Mouse (Mus musculus) intestine, postnatal 0 days (tissue): ENCODE data around the gene Get4. TPM values are rescaled to one million over a fixed set of nuclear protein-coding genes. Genes with fewer than 3 reads are reported as not detected.

Source experiments
- ATAC-seq: fragments of 200-750 bp; cut with Nextera tagmentation; 2 replicates; pipeline ENCODE4 v1.8.0; 2017; ENCODE audit warnings: mild to moderate bottlenecking, moderate TSS enrichment, moderate library complexity
- H3K27ac ChIP-seq: fragments of 300-500 bp; sonication (generic); 2 replicates; pipeline ENCODE4 v1.5.1; 2014; ENCODE audit warnings: mild to moderate bottlenecking, low read depth, low read length, moderate library complexity
- H3K27me3 ChIP-seq: fragments of 300-500 bp; sonication (generic); replicated peaks from 2 replicates; pipeline ENCODE4 v1.6.1; 2014; ENCODE audit warnings: low read length, mixed read lengths; ENCODE audit not compliant: control insufficient read depth, insufficient read depth
- H3K36me3 ChIP-seq: fragments of 300-500 bp; sonication (generic); 2 replicates; pipeline ENCODE4 v1.6.1; 2014; ENCODE audit warnings: mild to moderate bottlenecking, moderate library complexity; ENCODE audit not compliant: control insufficient read depth, insufficient read depth
- H3K4me1 ChIP-seq: fragments of 300-500 bp; sonication (generic); replicated peaks from 2 replicates; pipeline ENCODE4 v1.6.1; 2014; ENCODE audit warnings: antibody characterized with exemption, low read length, mixed read lengths; ENCODE audit not compliant: control insufficient read depth, insufficient read depth
- H3K4me2 ChIP-seq: fragments of 300-500 bp; sonication (generic); replicated peaks from 2 replicates; pipeline ENCODE4 v1.6.1; 2014; ENCODE audit warnings: low read depth, mild to moderate bottlenecking, moderate library complexity
- H3K4me3 ChIP-seq: fragments of 300-500 bp; sonication (generic); 2 replicates; pipeline ENCODE4 v1.5.1; 2014; ENCODE audit warnings: low read depth, low read length
- H3K9ac ChIP-seq: fragments of 300-500 bp; sonication (generic); 2 replicates; pipeline ENCODE4 v1.6.1; 2014; ENCODE audit warnings: mild to moderate bottlenecking, low read depth, low read length
- H3K9me3 ChIP-seq: fragments of 300-500 bp; sonication (generic); 2 replicates; pipeline ENCODE4 v1.6.1; 2016; ENCODE audit warnings: mixed run types; ENCODE audit not compliant: control insufficient read depth
- CTCF ChIP-seq: sonication (generic); IDR thresholded peaks from 2 replicates; pipeline ENCODE4 v1.5.1; 2016; ENCODE audit warnings: low read depth, mild to moderate bottlenecking, control low read depth, antibody characterized with exemption, moderate library complexity
- WGBS: fragments of 180-500 bp; shearing (Covaris S2); extraction: QIAGEN DNeasy Blood & Tissue Kit; methylation state at CpG from one replicate; pipeline ENCODE4 v1.1.7; 2014; 5-methylcytosine and 5-hydroxymethylcytosine counted together
- polyA plus RNA-seq: library from polyadenylated mRNA; unstranded; fragments of >200 nt; fragmentation: Nextera tagmentation; extraction: Ambion mirVana; gene quantifications from 2 replicates; pipeline ENCODE4 v1.2.1, GENCODE M21; 2015

Gene Get4
- polyA plus RNA-seq, 1 experiment from 2014 or later = 129 TPM

DNA sequence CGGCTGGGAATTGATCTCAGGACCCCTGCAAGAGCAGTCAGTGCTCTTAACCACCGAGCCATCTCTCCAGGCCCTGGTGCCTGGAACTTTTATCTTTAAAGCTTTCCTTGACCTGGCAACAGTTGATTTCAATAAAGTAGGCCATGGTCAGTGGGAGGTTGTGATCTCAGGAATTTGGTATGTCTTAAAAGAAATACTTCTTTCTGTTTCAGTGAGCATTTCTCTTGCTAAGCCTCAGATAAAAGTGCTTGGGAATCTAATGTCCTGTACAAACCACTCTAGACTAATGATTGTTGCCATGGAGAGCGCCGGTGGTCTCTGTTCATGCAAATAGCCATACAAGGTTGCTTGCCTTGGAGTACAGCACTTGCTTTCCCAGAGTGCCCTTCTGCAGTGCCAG, 5.7 kb downstream of the Get4 start:
- no peak for TF ChIP-seq CTCF
- Histone ChIP-seq H3K27me3 (no peaks in the 10 kb centered on the region), H3K36me3 (peaks cover 36% of the 10 kb centered on the region), H3K27ac (no peak overlapping the region), H3K4me1 (peaks cover 9% of the 10 kb centered on the region; the same call in 1 of the 2 replicates), H3K4me2 (no peak overlapping the region), H3K9ac (no peak overlapping the region), H3K9me3 (no peaks in the 10 kb centered on the region), H3K4me3 (no peak overlapping the region)
- ATAC-seq = no peak
- WGBS = 82% methylated on average over 4 of the region's 4 CpGs

DNA sequence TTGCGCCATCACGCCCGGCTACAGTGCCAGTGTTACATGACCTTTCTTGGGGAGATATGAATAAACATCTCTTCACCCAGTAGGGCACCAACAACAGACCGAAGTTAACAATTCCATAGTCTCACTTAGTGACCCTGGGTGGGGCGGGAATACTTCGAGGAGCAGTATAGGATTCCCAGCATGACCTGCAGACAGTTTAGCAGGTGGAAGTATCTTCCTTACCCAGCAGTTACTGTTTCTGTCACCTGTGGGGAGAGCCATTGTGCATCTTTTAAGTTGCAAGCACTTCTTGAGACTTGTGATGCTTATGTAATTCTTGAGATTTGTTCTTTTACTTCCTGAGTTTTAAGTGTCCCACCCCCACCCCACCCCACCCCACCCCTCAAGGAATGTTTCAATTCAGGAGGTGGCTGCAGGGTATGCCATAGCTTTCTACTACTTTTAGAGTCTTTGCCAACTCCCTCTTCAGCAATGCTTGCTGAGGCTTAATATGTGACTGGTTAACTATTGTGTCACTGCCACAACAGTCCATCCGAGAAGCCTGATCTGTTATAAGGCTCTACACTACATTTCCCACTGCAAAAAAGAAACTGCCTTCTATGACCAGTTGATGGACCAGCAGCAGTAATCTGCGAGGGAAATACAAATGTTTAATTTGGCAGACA, 6.4 kb downstream of the Get4 start:
- 66% methylated on average over 8 of the region's 8 CpGs for WGBS
- no peak for ATAC-seq
- no peak overlapping the region for H3K9ac ChIP-seq
- H3K27me3 ChIP-seq = no peaks in the 10 kb centered on the region
- no peak overlapping the region for H3K4me3 ChIP-seq
- H3K4me1 ChIP-seq = peaks cover 6% of the 10 kb centered on the region; the same call in 1 of the 2 replicates
- H3K9me3 ChIP-seq = no peaks in the 10 kb centered on the region
- no peak overlapping the region for H3K4me2 ChIP-seq
- no peak for TF ChIP-seq CTCF
- H3K36me3 ChIP-seq = peaks cover 43% of the 10 kb centered on the region
- H3K27ac ChIP-seq = no peak overlapping the region

DNA sequence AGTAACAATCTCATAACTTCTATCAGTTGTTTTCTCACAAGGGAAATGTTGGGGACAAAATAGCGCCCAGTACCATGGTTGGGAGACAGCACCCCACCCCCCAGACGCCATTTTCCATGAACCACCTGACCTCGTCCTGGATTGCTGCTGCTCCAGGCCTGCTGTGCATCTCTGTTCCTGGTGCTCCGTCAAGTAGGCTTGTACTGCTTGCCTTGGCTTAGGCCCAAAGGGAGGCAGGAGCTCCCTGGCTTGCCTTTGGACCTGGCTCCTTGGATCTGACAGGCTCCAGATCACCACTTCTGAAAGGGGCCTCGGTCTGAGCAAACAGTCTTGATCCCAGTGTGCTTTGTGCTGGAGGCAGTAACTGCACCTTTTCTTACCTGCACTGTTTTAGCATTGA, 7.7 kb downstream of the Get4 start:
- no peak overlapping the region for H3K4me2 ChIP-seq

DNA sequence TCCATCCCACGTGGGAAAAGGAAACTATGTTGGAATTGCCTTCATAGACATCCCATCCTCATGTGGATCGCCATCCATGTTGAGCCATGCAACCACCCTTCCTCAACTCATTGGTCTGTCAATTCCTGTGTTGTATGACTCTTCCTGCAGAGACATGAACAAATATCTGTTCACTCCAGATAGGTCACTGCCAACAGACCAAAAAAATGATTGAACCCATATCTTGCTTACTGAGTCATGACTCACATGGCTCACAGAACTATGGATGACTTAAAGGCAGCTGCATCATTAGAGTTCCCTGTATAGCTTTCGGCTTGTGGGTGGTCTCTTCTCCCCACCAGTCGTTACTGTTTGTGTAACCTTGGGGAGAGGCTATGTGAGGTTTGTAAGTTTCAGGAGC, 9.3 kb downstream of the Get4 start:
- no peaks in the 10 kb centered on the region for H3K27me3 ChIP-seq
- peaks cover 66% of the 10 kb centered on the region for H3K36me3 ChIP-seq
- H3K27ac ChIP-seq = no peak overlapping the region
- TF ChIP-seq CTCF = no peak
- no peaks in the 10 kb centered on the region for H3K9me3 ChIP-seq
- WGBS = 88% methylated on average over 4 of the region's 4 CpGs
- H3K4me2 ChIP-seq = no peak overlapping the region
- H3K4me3 ChIP-seq = no peak overlapping the region
- H3K4me1 ChIP-seq = no peaks in the 10 kb centered on the region
- no peak for ATAC-seq
- no peak overlapping the region for H3K9ac ChIP-seq

More for the DNA sequence above, 7.7 kb downstream of the Get4 start:
- Histone ChIP-seq H3K27ac (no peak overlapping the region), H3K36me3 (peaks cover 55% of the 10 kb centered on the region), H3K9ac (no peak overlapping the region), H3K27me3 (no peaks in the 10 kb centered on the region), H3K4me1 (no peaks in the 10 kb centered on the region), H3K9me3 (no peaks in the 10 kb centered on the region), H3K4me3 (no peak overlapping the region)
- WGBS = 67% methylated on average over 5 of the region's 5 CpGs
- ATAC-seq = no peak
- no peak for TF ChIP-seq CTCF

DNA sequence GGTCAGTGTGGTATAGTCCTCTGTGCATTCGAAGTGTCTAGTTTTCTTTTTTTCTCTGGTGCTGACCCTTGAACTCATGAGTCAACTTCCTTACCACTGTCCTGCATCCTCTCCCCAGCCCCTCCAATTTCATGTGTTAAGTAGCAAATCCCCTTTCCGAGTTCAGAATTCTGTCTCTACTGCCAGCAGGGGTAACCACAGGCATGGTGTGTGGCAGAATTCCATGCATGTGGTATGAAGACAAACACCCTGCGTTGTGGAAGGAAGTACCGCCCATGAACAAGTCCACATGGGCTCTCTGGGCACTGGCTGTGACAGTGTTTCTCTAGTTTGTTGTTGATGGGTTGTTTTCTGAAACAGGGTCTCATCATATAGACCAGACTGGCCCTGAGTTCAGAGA, 15.5 kb downstream of the Get4 start:
- TF ChIP-seq CTCF = no peak
- Histone ChIP-seq H3K4me3 (no peak overlapping the region), H3K27me3 (no peaks in the 10 kb centered on the region), H3K9ac (no peak overlapping the region), H3K36me3 (peaks cover 67% of the 10 kb centered on the region), H3K4me2 (no peak overlapping the region), H3K27ac (no peak overlapping the region), H3K4me1 (no peaks in the 10 kb centered on the region), H3K9me3 (no peaks in the 10 kb centered on the region)
- ATAC-seq = no peak
- 80% methylated on average over 4 of the region's 4 CpGs for WGBS

DNA sequence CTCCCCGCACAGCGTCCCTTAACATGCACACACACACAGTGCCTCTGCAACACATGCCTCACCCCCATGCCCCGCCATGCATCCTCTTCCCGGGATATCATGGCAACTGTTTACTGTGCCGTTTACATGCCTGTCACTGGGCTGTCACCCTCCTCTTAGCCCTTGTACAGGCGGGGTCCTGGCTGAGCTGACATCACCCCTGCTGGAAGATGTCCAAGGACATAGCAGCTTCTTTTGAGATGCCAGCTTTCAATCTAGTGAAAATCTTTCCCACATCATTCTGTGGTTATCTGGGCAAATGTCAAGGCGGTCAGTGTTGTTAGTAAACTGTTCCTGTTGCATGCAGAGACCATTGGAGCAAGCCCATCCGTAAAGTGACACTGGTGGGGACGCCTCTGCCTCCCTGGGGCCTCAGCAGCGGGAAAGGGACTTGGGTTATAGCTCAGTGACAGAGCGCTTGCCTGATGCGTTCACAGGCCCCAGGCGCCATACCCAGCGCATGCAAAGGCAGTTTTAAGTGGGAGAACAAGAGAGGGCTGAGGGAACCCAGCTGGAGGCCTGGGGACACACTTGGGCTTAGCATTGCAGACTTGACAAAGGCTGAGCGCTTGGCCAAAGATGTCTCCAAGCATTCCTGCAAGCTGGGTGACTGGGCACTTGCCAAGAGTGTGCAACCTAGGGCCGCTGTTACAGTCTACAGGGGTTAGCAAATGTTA, 18.8 kb downstream of the Get4 start:
- H3K27ac ChIP-seq = no peak overlapping the region
- no peak overlapping the region for H3K9ac ChIP-seq
- WGBS = 64% methylated on average over 16 of the region's 16 CpGs
- H3K27me3 ChIP-seq = no peaks in the 10 kb centered on the region
- H3K4me1 ChIP-seq = no peaks in the 10 kb centered on the region
- no peak for TF ChIP-seq CTCF
- no peaks in the 10 kb centered on the region for H3K9me3 ChIP-seq
- no peak overlapping the region for H3K4me3 ChIP-seq
- H3K36me3 ChIP-seq = peaks cover 46% of the 10 kb centered on the region
- ATAC-seq = no peak
- H3K4me2 ChIP-seq = no peak overlapping the region
